Mouse (Mus musculus) thymus, adult 2 months (tissue): ENCODE measurements around the gene Adprm. TPM values are rescaled to one million over a fixed set of nuclear protein-coding genes. Genes with fewer than 3 reads are reported as not detected.

Experiments
- DNase-seq: peaks from one replicate; pipeline ENCODE4 v3.0.0; 2021
- H3K27ac ChIP-seq: fragments of 200-500 bp; 2 replicates; pipeline ENCODE4 v1.5.1; 2012; ENCODE audit warnings: low read length, control low read depth; ENCODE audit not compliant: control insufficient read depth, insufficient read depth
- H3K27me3 ChIP-seq: fragments of 200-500 bp; 2 replicates; pipeline ENCODE4 v1.6.1; 2012; ENCODE audit warnings: mild to moderate bottlenecking, low read length, moderate library complexity, mixed read lengths; ENCODE audit not compliant: control insufficient read depth, insufficient read depth
- H3K36me3 ChIP-seq: fragments of 200-500 bp; 2 replicates; pipeline ENCODE4 v1.6.1; 2012; ENCODE audit warnings: mild to moderate bottlenecking, low read length, moderate library complexity; ENCODE audit not compliant: control insufficient read depth, insufficient read depth
- H3K4me1 ChIP-seq: fragments of 200-500 bp; replicated peaks from 2 replicates; pipeline ENCODE4 v1.6.1; 2012; ENCODE audit warnings: low read length; ENCODE audit not compliant: control insufficient read depth, insufficient read depth
- H3K4me3 ChIP-seq: fragments of 200-500 bp; 2 replicates; pipeline ENCODE4 v1.5.1; 2012; ENCODE audit warnings: mild to moderate bottlenecking, low read length, control low read depth, moderate library complexity; ENCODE audit not compliant: control insufficient read depth, insufficient read depth
- CTCF ChIP-seq: fragments of 200-500 bp; IDR thresholded peaks from 2 replicates; pipeline ENCODE4 v1.5.1; 2012; ENCODE audit warnings: mild to moderate bottlenecking, control low read depth, low read length, moderate library complexity, borderline replicate concordance; ENCODE audit not compliant: control insufficient read depth, poor library complexity, insufficient read depth; ENCODE audit errors: extremely low read depth
- POLR2A ChIP-seq: fragments of 200-500 bp; IDR thresholded peaks from 2 replicates; pipeline ENCODE4 v1.6.1; 2012; ENCODE audit warnings: mild to moderate bottlenecking, low read length, control low read depth, moderate library complexity; ENCODE audit not compliant: control insufficient read depth, poor library complexity, insufficient read depth; ENCODE audit errors: extremely low read depth
- WGBS: fragments of 180-500 bp; shearing (Covaris S2); methylation state at CpG from one replicate; pipeline ENCODE4 v1.1.7; 2018; 5-methylcytosine and 5-hydroxymethylcytosine counted together
- polyA plus RNA-seq: library from polyadenylated mRNA; depleted of rRNA; stranded (reverse); fragments of >200 nt; gene quantifications from 2 replicates; pipeline ENCODE4 v1.2.3, GENCODE M21; 2012; rRNA removed

Adprm gene
- polyA plus RNA-seq, 1 experiment: 26.2 TPM

DNA sequence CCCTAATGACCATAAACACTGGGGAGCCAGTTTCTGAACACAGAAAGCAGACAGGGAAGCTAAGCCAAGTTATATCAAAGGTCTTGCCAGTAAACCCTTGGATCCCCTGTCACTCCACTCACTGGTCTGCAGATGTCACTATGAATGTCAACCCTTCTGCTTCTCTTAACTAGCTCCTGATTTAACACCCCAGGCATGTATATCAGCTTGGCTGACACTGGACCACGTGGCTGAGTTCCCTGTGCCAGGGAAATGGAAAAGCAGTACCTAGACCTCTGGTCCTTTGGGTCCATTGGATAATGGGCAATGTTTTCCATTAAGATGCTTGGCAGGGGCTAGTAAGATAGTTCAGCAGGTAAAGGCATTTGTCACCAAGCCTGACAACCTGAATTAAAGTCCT lies 58.7 kb downstream of the Adprm start:
- Histone ChIP-seq H3K4me1 (no peaks in the 10 kb centered on the region), H3K27ac (no peak overlapping the region)
- 39% methylated on average over 1 of the region's 1 CpGs for WGBS

DNA sequence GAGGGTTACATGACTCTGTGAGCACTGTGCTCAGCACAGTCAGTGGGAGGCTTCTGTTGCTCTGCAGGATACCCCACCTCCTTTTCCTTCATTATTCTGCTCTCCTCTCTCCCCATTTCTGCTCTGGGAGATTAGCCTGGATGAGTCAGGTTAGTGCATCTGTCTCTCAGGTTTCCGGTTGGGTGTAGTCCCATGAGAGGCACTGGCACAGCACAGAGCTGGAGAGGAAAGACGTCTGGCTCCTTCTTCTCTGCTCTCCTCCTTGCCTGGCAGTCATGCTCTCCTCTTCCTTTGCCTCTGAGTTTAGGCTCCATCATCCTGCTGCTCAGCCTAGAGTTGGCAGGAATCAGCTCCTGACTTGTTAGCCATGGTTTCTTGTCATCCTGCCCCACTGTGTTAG lies 60.2 kb downstream of the Adprm start:
- no peaks in the 10 kb centered on the region for H3K4me1 ChIP-seq
- 85% methylated on average over 2 of the region's 2 CpGs for WGBS
- no peak overlapping the region for H3K27ac ChIP-seq
- no peak overlapping the region for H3K4me3 ChIP-seq
- no peaks in the 10 kb centered on the region for H3K27me3 ChIP-seq
- no peaks in the 10 kb centered on the region for H3K36me3 ChIP-seq
- no peak for TF ChIP-seq CTCF
- TF ChIP-seq POLR2A: no peak
- no peak for DNase-seq

More for the DNA sequence above, 58.7 kb downstream of the Adprm start:
- Histone ChIP-seq H3K27me3 (no peaks in the 10 kb centered on the region), H3K36me3 (no peaks in the 10 kb centered on the region), H3K4me3 (no peak overlapping the region)
- TF ChIP-seq CTCF (no peak), POLR2A (no peak)
- DNase-seq: no peak

Other genes starting within 250 kb of the Adprm start
- 0.27 TPM in 1 of 2 replicates, not detected in the other for gene Pirt, start 140.6 kb downstream of the Adprm start, polyA plus RNA-seq
- 0.26 and 0.63 TPM in 2 replicates for gene Tmem238l, start 96.0 kb downstream of the Adprm start, polyA plus RNA-seq
- gene Tmem220, start 27.4 kb downstream of the Adprm start, polyA plus RNA-seq: 0.45 and 0.54 TPM in 2 replicates
- 3.8 and 4.4 TPM in 2 replicates for gene Sco1, start 76 bp upstream of the Adprm start, polyA plus RNA-seq
- 0.14 and 0.18 TPM in 2 replicates for gene Myh3, start 25.7 kb upstream of the Adprm start, polyA plus RNA-seq
- 0.03 TPM in 1 of 2 replicates, not detected in the other for gene Myh2, start 118.4 kb upstream of the Adprm start, polyA plus RNA-seq
- gene Myh1, start 147.5 kb upstream of the Adprm start, polyA plus RNA-seq: 0.04 and 0.09 TPM in 2 replicates
- 0.04 and 0.19 TPM in 2 replicates for gene Myh4, start 185.4 kb upstream of the Adprm start, polyA plus RNA-seq
- 0.03 and 0.04 TPM in 2 replicates for gene Myh8, start 224.5 kb upstream of the Adprm start, polyA plus RNA-seq